In the genomic region with DNA sequence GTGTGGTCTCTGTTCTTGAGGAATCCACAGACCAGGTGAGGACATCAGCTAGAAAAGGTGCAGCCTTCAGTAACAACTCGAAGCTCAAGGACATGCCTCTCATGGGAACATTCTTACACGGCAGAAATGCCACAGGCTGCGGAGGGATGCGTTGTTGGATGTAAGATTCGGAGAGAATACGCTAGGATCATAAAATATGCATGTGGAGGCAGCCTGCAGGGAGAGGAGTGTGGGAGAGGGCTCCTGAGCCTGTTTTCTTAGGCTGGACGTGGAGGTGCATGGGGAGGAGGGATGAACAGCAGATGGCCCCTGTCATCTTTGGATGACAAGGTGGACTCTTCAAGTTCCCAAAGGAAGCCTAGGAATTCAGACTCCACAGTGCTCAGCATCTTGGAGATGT, we compare ENCODE assay signal across 37 mouse cellular contexts. TPM values are rescaled to one million over a fixed set of nuclear protein-coding genes. Genes with fewer than 3 reads are reported as not detected.
DNase-seq lines count a peak whose midpoint lies in the region; ATAC-seq and TF ChIP-seq lines count a peak whose summit lies in the region.
"Had no signal": no experiment of that assay in that cellular context is flagged by ENCODE, and none has a peak within 500 bp of the region (broad histone marks: within the 10 kb centered on the region; RNA-seq: fewer than 3 reads in every experiment).

No protein-coding gene starts in this region.

- H3K27me3 ChIP-seq in midbrain, embryonic 16.5 days (ENCODE audit: control insufficient read depth, insufficient read depth, low read depth, low read length) = no peaks in the 10 kb centered on the region
- H3K27me3 ChIP-seq in midbrain, embryonic 10.5 days (ENCODE audit: low read depth, poor library complexity, severe bottlenecking) = peaks cover 28% of the 10 kb centered on the region
- H3K27me3 ChIP-seq in liver, embryonic 12.5 days (replicated peaks) = peaks cover 23% of the 10 kb centered on the region
- H3K27me3 ChIP-seq: CH12.LX; forebrain, embryonic 15.5 days; heart, embryonic 12.5 days had no signal

- peak overlapping the region; percentile 20; the same call in 1 of the 2 replicates for H3K4me2 ChIP-seq in midbrain, embryonic 16.5 days (ENCODE audit: low read length)
- no peak overlapping the region for H3K4me2 ChIP-seq in liver, embryonic 12.5 days
- H3K4me2 ChIP-seq: embryonic facial prominence, embryonic 13.5 days; forebrain, embryonic 15.5 days; heart, embryonic 12.5 days; hindbrain, embryonic 13.5 days; limb, embryonic 12.5 days; midbrain, embryonic 12.5 days; neural tube, embryonic 12.5 days had no signal

- no peaks in the 10 kb centered on the region for H3K36me3 ChIP-seq in midbrain, embryonic 16.5 days (ENCODE audit: control insufficient read depth, insufficient read depth, low read length)
- H3K36me3 ChIP-seq in midbrain, embryonic 10.5 days = no peaks in the 10 kb centered on the region
- no peaks in the 10 kb centered on the region for H3K36me3 ChIP-seq in liver, embryonic 12.5 days
- H3K36me3 ChIP-seq: embryonic facial prominence, embryonic 13.5 days; forebrain, embryonic 10.5 days; forebrain, embryonic 15.5 days; G1E; heart, embryonic 12.5 days; hindbrain, embryonic 13.5 days; limb, embryonic 12.5 days; midbrain, embryonic 12.5 days; neural tube, embryonic 12.5 days had no signal

- TF ChIP-seq CTCF in left cerebral cortex, adult 2 months (IDR thresholded peaks at IDR 0.05) = no peak
- TF ChIP-seq CTCF in olfactory bulb, adult 2 months (IDR thresholded peaks at IDR 0.05; ENCODE audit: insufficient read depth, low read depth, low read length) = no peak

- H3K4me1 ChIP-seq in midbrain, embryonic 16.5 days (ENCODE audit: control insufficient read depth, insufficient read depth, low read length) = peaks cover 2% of the 10 kb centered on the region; the same call in 1 of the 2 replicates
- H3K4me1 ChIP-seq in midbrain, embryonic 10.5 days = peaks cover 22% of the 10 kb centered on the region
- H3K4me1 ChIP-seq in olfactory bulb, adult 2 months (ENCODE audit: control insufficient read depth, insufficient read depth, low read length) = peaks cover 17% of the 10 kb centered on the region
- H3K4me1 ChIP-seq in liver, embryonic 12.5 days = peaks cover 8% of the 10 kb centered on the region; the same call in 1 of the 2 replicates
- H3K4me1 ChIP-seq: midbrain, embryonic 12.5 days; neural tube, embryonic 12.5 days had no signal

- TF ChIP-seq POLR2A in olfactory bulb, adult 2 months (IDR thresholded peaks at IDR 0.05; ENCODE audit: insufficient read depth, low read depth, low read length) = no peak

- ATAC-seq in midbrain, embryonic 16.5 days = no peak
- ATAC-seq in liver, embryonic 12.5 days = no peak
- ATAC-seq: forebrain, embryonic 15.5 days; intestine, embryonic 16.5 days had no signal

- 58% methylated on average over 7 of the region's 7 CpGs for WGBS in midbrain, embryonic 16.5 days
- WGBS in midbrain, embryonic 10.5 days = 87% methylated on average over 7 of the region's 7 CpGs
- WGBS in olfactory bulb, adult 2 months = 50% methylated on average over 7 of the region's 7 CpGs
- WGBS in liver, embryonic 12.5 days (ENCODE audit: insufficient replicate concordance) = 70% methylated on average over 7 of the region's 7 CpGs

- intact Hi-C loops in left cerebral cortex, adult 2 months (cut with DNase I) = no loop called here
- intact Hi-C loops in left cerebral cortex, postnatal 10 days (cut with DNase I) = no loop called here

- H3K9me3 ChIP-seq in midbrain, embryonic 16.5 days (replicated peaks; ENCODE audit: control insufficient read depth, low read length, poor library complexity, severe bottlenecking) = no peaks in the 10 kb centered on the region
- no peaks in the 10 kb centered on the region; the same call in 1 of the 2 replicates for H3K9me3 ChIP-seq in midbrain, embryonic 10.5 days (replicated peaks)
- no peaks in the 10 kb centered on the region for H3K9me3 ChIP-seq in liver, embryonic 12.5 days (replicated peaks)
- H3K9me3 ChIP-seq: embryonic facial prominence, embryonic 13.5 days; forebrain, embryonic 10.5 days; forebrain, embryonic 15.5 days; heart, embryonic 12.5 days; hindbrain, embryonic 13.5 days; limb, embryonic 12.5 days; midbrain, embryonic 12.5 days; neural tube, embryonic 12.5 days had no signal

- H3K27ac ChIP-seq in left cerebral cortex, adult 2 months = peak overlapping the region; percentile 13; the same call in 1 of the 2 replicates
- H3K27ac ChIP-seq in midbrain, embryonic 16.5 days (ENCODE audit: low read length) = no peak overlapping the region
- H3K27ac ChIP-seq in midbrain, embryonic 10.5 days (replicated peaks) = no peak overlapping the region
- H3K27ac ChIP-seq in olfactory bulb, adult 2 months (ENCODE audit: insufficient read depth, low read depth, low read length) = peak overlapping the region; percentile 95
- H3K27ac ChIP-seq in liver, embryonic 12.5 days = no peak overlapping the region
- H3K27ac ChIP-seq: embryonic facial prominence, embryonic 13.5 days; forebrain, embryonic 10.5 days; forebrain, embryonic 15.5 days; gastrocnemius, adult 2 months; heart, adult 2 months; hindbrain, embryonic 13.5 days; kidney, postnatal 0 days; limb, embryonic 12.5 days; macrophage; midbrain, embryonic 12.5 days; neural tube, embryonic 12.5 days; stomach, postnatal 0 days had no signal

- no peak overlapping the region for H3K9ac ChIP-seq in midbrain, embryonic 16.5 days (ENCODE audit: low read depth, low read length)
- no peak overlapping the region for H3K9ac ChIP-seq in liver, embryonic 12.5 days
- H3K9ac ChIP-seq: embryonic facial prominence, embryonic 13.5 days; forebrain, embryonic 15.5 days; heart, embryonic 12.5 days; hindbrain, embryonic 13.5 days; limb, embryonic 12.5 days; midbrain, embryonic 12.5 days; neural tube, embryonic 12.5 days had no signal

- H3K4me3 ChIP-seq in left cerebral cortex, adult 2 months = no peak overlapping the region
- no peak overlapping the region for H3K4me3 ChIP-seq in midbrain, embryonic 16.5 days (ENCODE audit: low read depth, low read length)
- no peak overlapping the region for H3K4me3 ChIP-seq in midbrain, embryonic 10.5 days
- H3K4me3 ChIP-seq in olfactory bulb, adult 2 months (ENCODE audit: insufficient read depth, low read depth, low read length) = peak overlapping the region; percentile 23
- no peak overlapping the region for H3K4me3 ChIP-seq in liver, embryonic 12.5 days
- H3K4me3 ChIP-seq: embryonic facial prominence, embryonic 13.5 days; forebrain, embryonic 10.5 days; forebrain, embryonic 15.5 days; gastrocnemius, adult 2 months; heart, adult 2 months; heart, embryonic 12.5 days; hindbrain, embryonic 13.5 days; limb, embryonic 12.5 days; midbrain, embryonic 12.5 days; myocyte; neural tube, embryonic 12.5 days had no signal

- no peak for DNase-seq in left cerebral cortex, adult 2 months (ENCODE audit: extremely low spot score in 1 of 2, low spot score in 2 of 2)
- DNase-seq in left cerebral cortex, postnatal 10 days (ENCODE audit: extremely low spot score in 1 of 2, low spot score in 2 of 2) = no peak
- DNase-seq in midbrain, embryonic 10.5 days (ENCODE audit: low spot score) = no peak
- DNase-seq in brain, adult 2 months (ENCODE audit: low read depth, low spot score) = peak; percentile 56
- DNase-seq: adrenal gland, postnatal 10 days; B cell, adult 2 months; cerebellum, adult 11 months; cerebellum, adult 9-10 months; cerebellum, postnatal 36 days; gastrocnemius, adult 2 months; gastrocnemius, postnatal 36 days; heart, adult 2 months; heart, postnatal 4 days; kidney, adult 8-10 months; kidney, postnatal 4 days; layer of hippocampus, postnatal 36 days; lung, postnatal 10 days; thymus, adult 18-20 months; thymus, postnatal 25 days had no signal

RNA-seq across cellular contexts. Expression of a gene that starts 3.0 kb away (rescaled TPM):
- total RNA-seq in left cerebral cortex, adult 2 months (2021) = 10 to 100 TPM; 30.7 to 36.1 TPM
- total RNA-seq in left cerebral cortex, postnatal 10 days (2021) = 10 to 100 TPM; 25.9 to 28.9 TPM
- 8.4 and 10.3 TPM in 2 replicates for polyA plus RNA-seq in midbrain, embryonic 16.5 days (2015; fragmentation: Nextera tagmentation; extraction: Ambion mirVana)
- polyA plus RNA-seq in midbrain, embryonic 10.5 days (2016; fragmentation: Nextera tagmentation; extraction: Ambion mirVana) = 8.5 and 11.0 TPM in 2 replicates
- polyA plus RNA-seq in olfactory bulb, adult 2 months (2012; ENCODE audit: insufficient read depth, insufficient read length, low replicate concordance, missing spikeins) = not detected in 2 replicates
- 9.7 and 10.8 TPM in 2 replicates for polyA plus RNA-seq in liver, embryonic 12.5 days (2016; fragmentation: Nextera tagmentation; extraction: Ambion mirVana)
- polyA plus RNA-seq: G1E had no signal

Comparison
In these comparisons a context has a peak if more than half of its experiments do, and no peak if none do; other contexts are left out.
1. H3K27ac ChIP-seq: peak in left cerebral cortex, adult 2 months (single experiment) and olfactory bulb, adult 2 months (single experiment); none in midbrain, embryonic 16.5 days (single experiment), midbrain, embryonic 10.5 days (single experiment) and liver, embryonic 12.5 days (single experiment).